Mouse (Mus musculus) CH12.LX (cell line): ENCODE measurements at regions not wholly inside any gene's neighbourhood (a gene's known extent, or its start where the extent isn't known, plus 50 kb on each side); places are given as distances from the start of the nearest gene placed in this dataset.

Experiments
- DNase-seq: peaks from one replicate; pipeline ENCODE4 v3.0.0-alpha.2; 2013; ENCODE audit errors: extremely low read depth
- H3K27ac ChIP-seq: 2 replicates; pipeline ENCODE4 v1.5.1; 2012; ENCODE audit warnings: low read depth, mild to moderate bottlenecking, control low read depth, moderate library complexity; ENCODE audit not compliant: insufficient read depth
- H3K27me3 ChIP-seq: replicated peaks from 2 replicates; pipeline ENCODE3; 2012; ENCODE audit warnings: inconsistent platforms
- H3K36me3 ChIP-seq, 2 experiments: replicated peaks in 1 of 2; 2 replicates each; pipeline versions ENCODE3 to v1.6.1; 2012; ENCODE audit warnings: inconsistent platforms in 1 of 2, low read length in 1 of 2, mild to moderate bottlenecking in 1 of 2, mixed read lengths in 1 of 2, moderate library complexity in 1 of 2; ENCODE audit not compliant: control insufficient read depth in 1 of 2, insufficient read depth in 1 of 2
- H3K4me1 ChIP-seq, 2 experiments: 2 replicates each; pipeline ENCODE4 v1.6.1; 2012; ENCODE audit warnings: inconsistent platforms in 1 of 2, moderate library complexity in 1 of 2; ENCODE audit not compliant: insufficient read depth in 2 of 2, control insufficient read depth in 1 of 2
- H3K4me2 ChIP-seq: 2 replicates; pipeline ENCODE4 v1.6.1; 2012; ENCODE audit warnings: low read depth, mild to moderate bottlenecking, control low read depth; ENCODE audit not compliant: poor library complexity, insufficient read depth, severe bottlenecking
- H3K4me3 ChIP-seq, 3 experiments: fragments of 150-350 bp in 1 of 3; sonication (generic) in 1 of 3; replicated peaks in 1 of 3; 2 replicates each; pipeline versions ENCODE3 to v1.5.1; 2011 to 2012; ENCODE audit warnings: low read depth in 2 of 3, low read length in 2 of 3, mild to moderate bottlenecking in 2 of 3, moderate library complexity in 2 of 3, control low read depth in 1 of 3, improper control_type of control experiment in 1 of 3, inconsistent platforms in 1 of 3, mixed read lengths in 1 of 3; ENCODE audit not compliant: poor library complexity in 1 of 3
- H3K79me2 ChIP-seq: replicated peaks from 2 replicates; pipeline ENCODE4 v1.6.1; 2012; ENCODE audit warnings: mild to moderate bottlenecking, moderate library complexity; ENCODE audit not compliant: control insufficient read depth, poor library complexity, insufficient read depth, severe bottlenecking; ENCODE audit errors: extremely low read depth
- H3K9ac ChIP-seq: 2 replicates; pipeline ENCODE4 v1.6.1; 2012; ENCODE audit warnings: low read depth, mild to moderate bottlenecking, control low read depth, moderate library complexity; ENCODE audit not compliant: insufficient read depth
- H3K9me3 ChIP-seq: replicated peaks from 2 replicates; pipeline ENCODE3; 2012; ENCODE audit warnings: low read length, inconsistent platforms, mixed read lengths
- BHLHE40 ChIP-seq: IDR thresholded peaks from 2 replicates; pipeline ENCODE4 v1.6.1; 2011; ENCODE audit warnings: mild to moderate bottlenecking, low read depth, low read length, improper control_type of control experiment
- CTCF ChIP-seq, 2 experiments: IDR thresholded peaks in 1 of 2; conservative IDR thresholded peaks in 1 of 2; 2 replicates each; pipeline ENCODE4 v1.5.1; 2011 to 2012; ENCODE audit warnings: low read depth in 2 of 2, low read length in 2 of 2, improper control_type of control experiment in 1 of 2, inconsistent platforms in 1 of 2, mild to moderate bottlenecking in 1 of 2, moderate library complexity in 1 of 2
- E2F4 ChIP-seq: IDR thresholded peaks from 2 replicates; pipeline ENCODE4 v1.6.1; 2011; ENCODE audit warnings: low read depth, low read length, improper control_type of control experiment; ENCODE audit not compliant: insufficient replicate concordance
- EP300 ChIP-seq: IDR thresholded peaks from 2 replicates; pipeline ENCODE4 v1.6.1; 2011; ENCODE audit warnings: low read length, improper control_type of control experiment
- GABPA ChIP-seq: IDR thresholded peaks from 2 replicates; pipeline ENCODE4 v1.6.1; 2012; ENCODE audit warnings: low read depth, low read length, improper control_type of control experiment, inconsistent platforms; ENCODE audit not compliant: insufficient replicate concordance
- JUND ChIP-seq: conservative IDR thresholded peaks from 2 replicates; pipeline ENCODE4 v1.6.1; 2011; ENCODE audit warnings: low read depth, low read length, improper control_type of control experiment
- MAZ ChIP-seq: IDR thresholded peaks from 2 replicates; pipeline ENCODE4 v1.6.1; 2012; ENCODE audit warnings: low read depth, mild to moderate bottlenecking, inconsistent platforms, low read length, improper control_type of control experiment, moderate library complexity
- PAX5 ChIP-seq: IDR thresholded peaks from 2 replicates; pipeline ENCODE4 v1.6.1; 2012; ENCODE audit warnings: low read length, inconsistent platforms, mixed read lengths
- SMC3 ChIP-seq: IDR thresholded peaks from 2 replicates; pipeline ENCODE4 v1.6.1; 2011; ENCODE audit warnings: low read depth, low read length, improper control_type of control experiment
- TBP ChIP-seq: conservative IDR thresholded peaks from 2 replicates; pipeline ENCODE4 v1.6.1; 2011; ENCODE audit warnings: low read depth, low read length, improper control_type of control experiment
- TCF12 ChIP-seq: IDR thresholded peaks from 2 replicates; pipeline ENCODE4 v1.6.1; 2014; ENCODE audit warnings: low read depth, mild to moderate bottlenecking, inconsistent platforms, low read length, improper control_type of control experiment
- UBTF ChIP-seq: IDR thresholded peaks from 2 replicates; pipeline ENCODE4 v1.6.1; 2012; ENCODE audit warnings: low read depth, mild to moderate bottlenecking, inconsistent platforms, low read length, improper control_type of control experiment, moderate library complexity
- ZC3H11A ChIP-seq: IDR thresholded peaks from 2 replicates; pipeline ENCODE4 v1.6.1; 2012; ENCODE audit warnings: low read depth, mild to moderate bottlenecking, inconsistent platforms, low read length, improper control_type of control experiment
- ZMIZ1 ChIP-seq: IDR thresholded peaks from 2 replicates; pipeline ENCODE4 v1.6.1; 2012; ENCODE audit warnings: low read depth, mild to moderate bottlenecking, inconsistent platforms, low read length, improper control_type of control experiment
- ZNF384 ChIP-seq: IDR thresholded peaks from 2 replicates; pipeline ENCODE4 v1.6.1; 2012; ENCODE audit warnings: low read depth, low read length, improper control_type of control experiment, inconsistent platforms
- dilution Hi-C: fragments of 300-500 bp; cut with MboI; formaldehyde crosslinking; loops from 2 replicates; pipeline ENCODE4 v1.14.3; 2020; ENCODE audit warnings: low sequenced_read_pairs; ENCODE audit not compliant: extremely low pct_unique_long_range_greater_than_20kb, extremely low pct_ligation_motif_present
- in situ Hi-C: fragments of 300-500 bp; cut with MboI; formaldehyde crosslinking; loops from 3 replicates; pipeline ENCODE4 v1.14.3; 2019; ENCODE audit warnings: low sequenced_read_pairs, low pct_ligation_motif_present, low pct_unique_long_range_greater_than_20kb, mixed read lengths

GRCm38 (mm10) chr6:94858121-94858621 lies 158.2 kb upstream of the Lrig1 start:
- in situ Hi-C loops (no loop called here), dilution Hi-C loops (no loop called here)
- H3K9me3 ChIP-seq, result no peaks in the 10 kb centered on the region
- no peak overlapping the region for H3K9ac ChIP-seq
- no peak overlapping the region for H3K4me3 ChIP-seq
- TF ChIP-seq ZC3H11A (no peak), PAX5 (no peak), UBTF (no peak), ZNF384 (no peak), EP300 (no peak), E2F4 (no peak), BHLHE40 (no peak), MAZ (no peak)
- no peak overlapping the region for H3K27ac ChIP-seq
- H3K36me3 ChIP-seq, result no peaks in the 10 kb centered on the region
- DNase-seq, result peak; percentile 37
- peaks cover 3% of the 10 kb centered on the region for H3K27me3 ChIP-seq
- H3K79me2 ChIP-seq, result no peaks in the 10 kb centered on the region
- H3K4me2 ChIP-seq, result 0 out of 2 replicates have a peak overlapping the region, but pooled peaks have one; percentile 13
- peaks cover 0 to 24% of the 10 kb centered on the region in 2 experiments; a peak in 2 of 4 replicates for H3K4me1 ChIP-seq

- H3K9me3 ChIP-seq, result no peaks in the 10 kb centered on the region
- H3K4me1 ChIP-seq, result no peaks in the 10 kb centered on the region
- H3K36me3 ChIP-seq, result no peaks in the 10 kb centered on the region
- TF ChIP-seq CTCF (conservative IDR thresholded peaks at IDR 0.05 in 1 of 2, IDR thresholded peaks at IDR 0.05 in 1 of 2; ENCODE audit: low read depth in 2 of 2, low read length in 2 of 2), result no peak
- no peak overlapping the region for H3K4me3 ChIP-seq
- H3K9ac ChIP-seq, result no peak overlapping the region
- no peak overlapping the region for H3K4me2 ChIP-seq
- H3K79me2 ChIP-seq, result no peaks in the 10 kb centered on the region
- dilution Hi-C loops (no loop called here), in situ Hi-C loops (no loop called here)
- H3K27ac ChIP-seq, result no peak overlapping the region
- peaks cover 3% of the 10 kb centered on the region for H3K27me3 ChIP-seq
- DNase-seq, result no peak
Observed at GRCm38 (mm10) chr6:94850121-94850520, 150.2 kb upstream of the Lrig1 start.

DNA sequence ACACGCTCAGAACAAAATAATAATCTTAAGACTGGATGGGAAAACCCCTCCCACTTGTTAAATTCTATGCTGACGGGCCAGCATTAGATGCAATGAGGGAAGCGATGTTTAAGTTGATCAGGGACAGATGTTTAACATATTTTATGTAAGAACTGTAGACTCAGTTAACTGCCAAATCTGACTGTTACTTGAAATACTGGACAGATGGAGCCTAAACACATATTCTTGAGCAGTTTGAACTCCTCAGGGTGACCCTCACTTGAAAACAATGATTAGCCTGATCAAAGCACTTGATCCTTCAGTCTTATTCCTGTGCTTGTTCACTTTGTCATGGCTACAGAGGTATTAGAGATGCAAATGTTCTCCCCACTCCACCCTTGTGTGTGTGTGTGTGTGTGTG lies 149.6 kb upstream of the Lrig1 start:
- no peak for TF ChIP-seq TCF12
- no peak for TF ChIP-seq JUND
- TF ChIP-seq TBP, result no peak
- TF ChIP-seq ZMIZ1, result no peak
- no peak for TF ChIP-seq SMC3
- no peak for TF ChIP-seq ZNF384
- TF ChIP-seq GABPA, result no peak
- TF ChIP-seq ZC3H11A, result no peak
- TF ChIP-seq BHLHE40, result no peak
- H3K9ac ChIP-seq, result no peak overlapping the region
- H3K27me3 ChIP-seq, result peaks cover 3% of the 10 kb centered on the region
- H3K9me3 ChIP-seq, result no peaks in the 10 kb centered on the region
- no peaks in the 10 kb centered on the region for H3K4me1 ChIP-seq
- in situ Hi-C loops (no loop called here), dilution Hi-C loops (no loop called here)
- no peak overlapping the region for H3K4me2 ChIP-seq
- no peaks in the 10 kb centered on the region for H3K79me2 ChIP-seq
- no peaks in the 10 kb centered on the region for H3K36me3 ChIP-seq
- no peak overlapping the region for H3K4me3 ChIP-seq
- no peak overlapping the region for H3K27ac ChIP-seq
- no peak for DNase-seq
